Mouse (Mus musculus): ENCODE results near the gene Kcna4. TPM values are rescaled to one million over a fixed set of nuclear protein-coding genes. Genes with fewer than 3 reads are reported as not detected.

The Kcna4 gene
- polyA plus RNA-seq (2014; fragmentation: Nextera tagmentation; extraction: Ambion mirVana) = 0.94 and 1.7 TPM in 2 replicates

DNA sequence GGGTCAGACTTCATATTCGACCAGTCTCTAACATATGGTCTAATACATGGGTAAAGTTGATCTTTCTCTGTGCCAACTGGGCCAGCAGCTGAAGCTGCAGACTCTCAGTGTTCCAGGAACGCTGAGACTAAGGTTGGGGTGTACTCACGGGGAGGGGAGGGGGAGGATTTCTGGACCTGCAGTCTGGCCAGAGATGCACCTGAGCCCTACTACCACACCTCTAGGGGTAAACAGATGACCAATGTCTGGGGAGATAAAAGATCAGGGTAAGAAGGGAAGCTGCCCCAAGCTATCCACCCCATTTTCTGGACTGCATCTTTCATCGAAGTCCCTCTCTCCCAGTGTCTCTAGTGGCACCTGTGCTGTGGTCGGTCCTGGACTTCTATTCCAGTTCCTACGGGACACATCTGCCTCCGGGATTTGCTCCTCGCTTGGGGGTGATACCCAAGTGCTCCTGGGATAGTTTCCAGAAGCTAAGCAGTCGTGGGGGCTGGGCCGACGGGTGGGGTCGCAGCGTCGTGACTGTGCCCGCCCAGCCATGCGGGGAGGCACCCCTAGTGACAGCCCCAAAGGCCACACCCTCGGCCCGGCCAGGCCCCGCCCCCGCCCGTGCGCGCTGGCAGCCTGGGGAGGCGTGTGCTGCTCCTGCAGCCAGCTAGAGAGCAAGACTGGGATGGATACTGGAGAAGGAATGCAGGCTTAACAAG is at the start of gene Kcna4:
Gene Kcna4, plus strand, starts transcription at position 650 of the 707 bp plus-strand sequence.
- Histone ChIP-seq H3K9me3 (replicated peaks; ENCODE audit: control insufficient read depth, low read length) (no peaks in the 10 kb centered on the region), H3K9ac (ENCODE audit: low read length) (peak within 1 kb of the TSS; percentile 61), H3K36me3 (ENCODE audit: control insufficient read depth, insufficient read depth, low read length) (no peaks in the 10 kb centered on the region), H3K27ac (ENCODE audit: low read depth, low read length) (no peak within 1 kb of the TSS), H3K4me2 (ENCODE audit: low read length) (peak within 1 kb of the TSS; percentile 98), H3K27me3 (replicated peaks; ENCODE audit: control insufficient read depth, insufficient read depth, low read length) (no peaks in the 10 kb centered on the region), H3K4me1 (ENCODE audit: control insufficient read depth, insufficient read depth, low read length) (peaks cover 5% of the 10 kb centered on the region), H3K4me3 (ENCODE audit: low read depth, low read length) (peak within 1 kb of the TSS; percentile 44)
- DNase-seq (ENCODE audit: low spot score) = peak; percentile 74
- 5% methylated on average over 24 of the region's 24 CpGs for WGBS
- ATAC-seq = peak; percentile 97

DNA sequence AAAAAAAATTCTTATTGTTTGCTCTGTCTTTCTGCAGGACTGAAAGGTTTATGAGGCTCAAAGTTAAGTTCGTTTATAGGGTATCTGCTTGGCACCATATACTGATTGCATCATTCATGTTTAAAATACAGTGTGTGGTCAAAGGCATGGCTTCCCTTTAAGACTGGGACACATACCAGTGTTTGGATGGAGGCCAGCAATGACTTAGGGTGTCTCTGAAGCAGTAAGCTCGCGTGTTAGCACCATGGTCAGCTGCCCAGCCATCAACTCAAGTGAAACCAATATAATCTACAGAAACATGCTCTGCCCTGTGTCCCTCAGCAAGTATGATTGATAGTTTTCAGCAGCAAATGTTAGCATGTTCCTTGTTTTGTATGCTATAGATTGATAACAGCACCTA is 32.3 kb upstream of the Kcna4 start:
- 77% methylated on average over 3 of the region's 3 CpGs for WGBS
- H3K27ac ChIP-seq (ENCODE audit: low read depth, low read length) = no peak overlapping the region
- H3K9me3 ChIP-seq (replicated peaks; ENCODE audit: control insufficient read depth, low read length) = no peaks in the 10 kb centered on the region
- no peaks in the 10 kb centered on the region for H3K27me3 ChIP-seq (replicated peaks; ENCODE audit: control insufficient read depth, insufficient read depth, low read length)
- no peaks in the 10 kb centered on the region for H3K36me3 ChIP-seq (ENCODE audit: control insufficient read depth, insufficient read depth, low read length)
- H3K9ac ChIP-seq (ENCODE audit: low read length) = no peak overlapping the region
- no peak overlapping the region for H3K4me2 ChIP-seq (ENCODE audit: low read length)
- ATAC-seq (no peak), DNase-seq (ENCODE audit: low spot score) (no peak)
- H3K4me3 ChIP-seq (ENCODE audit: low read depth, low read length) = no peak overlapping the region
- H3K4me1 ChIP-seq (ENCODE audit: control insufficient read depth, insufficient read depth, low read length) = no peaks in the 10 kb centered on the region

DNA sequence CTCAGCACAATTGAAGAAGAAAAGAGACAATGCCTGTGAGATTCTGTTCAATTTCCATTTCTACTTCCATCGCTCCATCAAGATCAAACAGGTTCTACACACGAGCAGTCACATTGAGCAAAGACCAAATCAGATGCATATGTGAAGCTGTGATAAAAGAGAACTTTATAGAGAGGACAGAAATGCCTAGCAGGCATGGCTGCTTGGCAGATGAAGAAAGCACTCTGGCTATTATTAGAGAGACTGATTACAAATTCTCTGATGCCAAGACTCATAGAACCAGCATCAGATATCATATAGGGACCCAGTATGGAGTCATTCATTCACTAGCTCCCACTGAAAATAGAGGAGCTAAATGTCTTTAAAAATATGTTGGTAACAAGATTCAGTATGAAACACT is 24.2 kb upstream of the Kcna4 start:
- ATAC-seq = no peak

DNA sequence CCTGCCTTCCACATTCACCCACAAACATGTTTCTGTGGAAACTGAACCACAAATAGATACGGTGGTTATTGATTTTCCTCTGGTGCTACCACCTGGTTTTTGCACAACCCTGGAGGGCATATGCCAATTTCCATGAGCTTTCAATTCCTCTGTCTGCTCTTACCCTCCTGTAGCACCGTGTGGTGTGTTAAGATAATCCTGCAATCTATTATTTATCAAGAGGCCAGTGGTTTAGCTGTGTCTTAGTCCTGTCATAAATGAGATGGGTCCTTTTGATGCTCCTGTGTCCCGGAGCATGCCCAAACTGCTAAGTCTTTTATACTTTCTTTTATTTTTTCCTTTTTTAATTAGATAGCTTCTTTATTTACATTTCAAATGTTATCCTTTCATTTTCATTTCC is 20.4 kb upstream of the Kcna4 start:
- no peaks in the 10 kb centered on the region for H3K4me1 ChIP-seq (ENCODE audit: control insufficient read depth, insufficient read depth, low read length)
- WGBS = 77% methylated on average over 3 of the region's 3 CpGs
- no peaks in the 10 kb centered on the region for H3K27me3 ChIP-seq (replicated peaks; ENCODE audit: control insufficient read depth, insufficient read depth, low read length)
- H3K27ac ChIP-seq (ENCODE audit: low read depth, low read length) = no peak overlapping the region
- ATAC-seq = no peak
- H3K9me3 ChIP-seq (replicated peaks; ENCODE audit: control insufficient read depth, low read length) = no peaks in the 10 kb centered on the region
- H3K4me3 ChIP-seq (ENCODE audit: low read depth, low read length) = no peak overlapping the region
- H3K4me2 ChIP-seq (ENCODE audit: low read length) = no peak overlapping the region
- no peak for DNase-seq (ENCODE audit: low spot score)
- H3K9ac ChIP-seq (ENCODE audit: low read length) = no peak overlapping the region
- no peaks in the 10 kb centered on the region for H3K36me3 ChIP-seq (ENCODE audit: control insufficient read depth, insufficient read depth, low read length)

More for the DNA sequence above, 24.2 kb upstream of the Kcna4 start:
- no peak for DNase-seq (ENCODE audit: low spot score)
- 74% methylated on average over 2 of the region's 2 CpGs for WGBS
- H3K27ac ChIP-seq (ENCODE audit: low read depth, low read length) = no peak overlapping the region
- no peaks in the 10 kb centered on the region for H3K4me1 ChIP-seq (ENCODE audit: control insufficient read depth, insufficient read depth, low read length)
- no peak overlapping the region for H3K4me2 ChIP-seq (ENCODE audit: low read length)
- no peaks in the 10 kb centered on the region for H3K9me3 ChIP-seq (replicated peaks; ENCODE audit: control insufficient read depth, low read length)
- H3K36me3 ChIP-seq (ENCODE audit: control insufficient read depth, insufficient read depth, low read length) = no peaks in the 10 kb centered on the region
- no peak overlapping the region for H3K9ac ChIP-seq (ENCODE audit: low read length)
- no peaks in the 10 kb centered on the region for H3K27me3 ChIP-seq (replicated peaks; ENCODE audit: control insufficient read depth, insufficient read depth, low read length)
- H3K4me3 ChIP-seq (ENCODE audit: low read depth, low read length) = no peak overlapping the region

DNA sequence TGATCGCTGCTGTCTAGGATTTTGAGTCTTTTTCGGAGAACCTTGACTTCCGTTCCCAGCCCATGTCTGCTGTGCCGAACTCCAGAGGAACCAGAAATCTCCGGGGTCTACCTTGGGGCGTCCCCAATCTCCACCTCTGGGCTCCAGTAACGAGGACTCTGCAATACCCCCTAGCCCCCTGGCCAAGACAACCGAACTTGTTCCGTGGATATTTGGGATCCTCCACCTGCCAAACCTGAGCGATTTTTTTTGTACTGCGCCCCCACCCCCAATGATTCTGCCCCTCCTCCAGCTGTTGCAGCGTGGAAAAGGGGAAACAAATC is 219 bp downstream of the Kcna4 start:
- Histone ChIP-seq H3K4me1 (ENCODE audit: control insufficient read depth, insufficient read depth, low read length) (peaks cover 5% of the 10 kb centered on the region), H3K9ac (ENCODE audit: low read length) (peak overlapping the region; percentile 61), H3K27ac (ENCODE audit: low read depth, low read length) (no peak overlapping the region), H3K4me3 (ENCODE audit: low read depth, low read length) (peak overlapping the region; percentile 44), H3K4me2 (ENCODE audit: low read length) (peak overlapping the region; percentile 98), H3K36me3 (ENCODE audit: control insufficient read depth, insufficient read depth, low read length) (no peaks in the 10 kb centered on the region), H3K9me3 (replicated peaks; ENCODE audit: control insufficient read depth, low read length) (no peaks in the 10 kb centered on the region), H3K27me3 (replicated peaks; ENCODE audit: control insufficient read depth, insufficient read depth, low read length) (no peaks in the 10 kb centered on the region)
- 0% methylated on average over 12 of the region's 12 CpGs for WGBS
- DNase-seq (ENCODE audit: low spot score) = no peak
- ATAC-seq = peak; percentile 69

DNA sequence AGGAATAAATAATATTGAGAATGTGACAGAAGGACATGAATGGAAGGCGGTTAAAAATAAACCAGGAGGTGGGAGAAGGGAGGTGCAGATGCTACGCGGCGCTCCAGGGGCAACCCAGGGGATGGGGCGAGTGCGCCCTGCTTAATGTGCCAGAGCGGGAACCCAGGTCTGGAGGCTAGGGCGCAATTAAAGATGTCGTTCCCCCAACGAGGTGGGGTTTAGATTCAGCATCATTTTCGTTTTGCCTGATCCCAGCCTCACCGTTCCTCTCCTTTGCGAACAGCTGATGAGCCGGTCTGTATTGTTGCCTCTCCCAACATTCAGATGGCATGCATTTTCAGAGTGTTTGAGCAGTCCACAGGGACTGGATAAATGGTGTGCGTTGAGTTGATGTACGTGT is 703 bp downstream of the Kcna4 start:
- peak; percentile 36 for DNase-seq (ENCODE audit: low spot score)
- no peaks in the 10 kb centered on the region for H3K36me3 ChIP-seq (ENCODE audit: control insufficient read depth, insufficient read depth, low read length)
- H3K27me3 ChIP-seq (replicated peaks; ENCODE audit: control insufficient read depth, insufficient read depth, low read length) = no peaks in the 10 kb centered on the region
- H3K9me3 ChIP-seq (replicated peaks; ENCODE audit: control insufficient read depth, low read length) = no peaks in the 10 kb centered on the region
- H3K9ac ChIP-seq (ENCODE audit: low read length) = peak overlapping the region; percentile 61
- peak; percentile 59 for ATAC-seq
- H3K4me2 ChIP-seq (ENCODE audit: low read length) = peak overlapping the region; percentile 98
- no peak overlapping the region for H3K27ac ChIP-seq (ENCODE audit: low read depth, low read length)
- 2% methylated on average over 16 of the region's 16 CpGs for WGBS
- H3K4me1 ChIP-seq (ENCODE audit: control insufficient read depth, insufficient read depth, low read length) = peaks cover 5% of the 10 kb centered on the region
- peak overlapping the region; percentile 44 for H3K4me3 ChIP-seq (ENCODE audit: low read depth, low read length)

DNA sequence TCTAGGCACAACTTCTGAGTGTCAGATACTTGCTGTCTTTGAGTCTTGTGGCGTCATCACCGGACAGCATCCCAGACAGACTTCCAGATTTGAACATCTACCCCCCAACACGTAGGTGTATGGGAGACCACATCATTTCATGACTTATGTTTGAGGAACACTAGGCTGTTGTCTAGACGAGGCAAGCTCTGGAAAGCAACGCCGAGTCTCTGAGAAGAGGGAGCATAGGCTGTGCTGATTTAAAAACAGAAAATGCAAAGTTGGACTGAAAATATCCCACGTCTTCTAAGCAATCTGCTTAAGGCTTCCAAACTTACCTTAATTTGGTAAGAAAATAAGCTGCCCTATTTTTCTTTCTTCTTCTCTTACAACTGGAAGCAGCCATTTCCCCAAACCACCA is 4.1 kb downstream of the Kcna4 start:
- H3K4me3 ChIP-seq (ENCODE audit: low read depth, low read length) = no peak overlapping the region
- ATAC-seq (no peak), DNase-seq (ENCODE audit: low spot score) (no peak)
- H3K27me3 ChIP-seq (replicated peaks; ENCODE audit: control insufficient read depth, insufficient read depth, low read length) = no peaks in the 10 kb centered on the region
- H3K4me2 ChIP-seq (ENCODE audit: low read length) = no peak overlapping the region
- WGBS = 94% methylated on average over 7 of the region's 7 CpGs
- H3K36me3 ChIP-seq (ENCODE audit: control insufficient read depth, insufficient read depth, low read length) = no peaks in the 10 kb centered on the region
- H3K27ac ChIP-seq (ENCODE audit: low read depth, low read length) = no peak overlapping the region
- no peaks in the 10 kb centered on the region for H3K9me3 ChIP-seq (replicated peaks; ENCODE audit: control insufficient read depth, low read length)
- peaks cover 5% of the 10 kb centered on the region for H3K4me1 ChIP-seq (ENCODE audit: control insufficient read depth, insufficient read depth, low read length)
- no peak overlapping the region for H3K9ac ChIP-seq (ENCODE audit: low read length)

DNA sequence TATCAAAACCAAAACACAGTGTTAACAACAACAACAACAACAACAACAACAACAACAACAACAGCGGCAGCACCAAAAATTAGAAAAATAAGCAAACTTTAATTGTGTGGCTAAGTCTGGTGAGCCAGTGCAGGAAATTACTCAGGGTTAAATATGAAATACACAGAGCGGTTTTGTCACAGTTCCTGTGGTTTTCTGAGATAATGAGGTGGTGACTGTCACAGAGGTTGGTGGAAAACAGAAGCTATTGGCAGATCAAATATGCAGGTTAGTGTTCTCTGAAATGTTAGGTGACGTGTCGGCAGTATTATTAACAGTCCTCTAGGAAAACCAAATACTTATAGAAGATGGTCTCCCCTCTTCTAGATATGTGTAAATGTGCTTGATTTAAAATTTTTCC is 11.4 kb downstream of the Kcna4 start:
- Histone ChIP-seq H3K27me3 (replicated peaks; ENCODE audit: control insufficient read depth, insufficient read depth, low read length) (no peaks in the 10 kb centered on the region), H3K36me3 (ENCODE audit: control insufficient read depth, insufficient read depth, low read length) (no peaks in the 10 kb centered on the region), H3K9ac (ENCODE audit: low read length) (no peak overlapping the region), H3K4me1 (ENCODE audit: control insufficient read depth, insufficient read depth, low read length) (no peaks in the 10 kb centered on the region), H3K27ac (ENCODE audit: low read depth, low read length) (no peak overlapping the region), H3K4me2 (ENCODE audit: low read length) (no peak overlapping the region), H3K9me3 (replicated peaks; ENCODE audit: control insufficient read depth, low read length) (no peaks in the 10 kb centered on the region), H3K4me3 (ENCODE audit: low read depth, low read length) (no peak overlapping the region)
- DNase-seq (ENCODE audit: low spot score) = no peak
- no peak for ATAC-seq
- WGBS = 91% methylated on average over 4 of the region's 4 CpGs

DNA sequence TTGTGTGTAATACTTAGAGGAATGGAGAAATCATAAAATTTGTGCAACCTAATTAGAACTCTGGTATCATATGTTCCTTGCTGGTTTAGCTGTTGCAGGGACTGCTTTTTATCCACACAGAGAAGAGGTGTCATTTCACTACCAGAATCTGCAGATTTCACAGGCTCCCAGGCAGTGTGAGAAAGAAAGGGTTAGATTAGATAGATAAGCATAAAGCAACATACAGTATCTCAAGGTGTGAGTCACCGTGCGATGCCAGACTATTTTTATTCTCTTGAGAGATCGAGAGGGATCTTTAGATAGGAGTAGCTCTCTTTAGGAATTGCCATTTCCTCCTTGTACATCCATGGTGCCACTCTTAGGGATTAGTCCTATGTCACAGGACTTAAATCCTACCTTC is 14.3 kb downstream of the Kcna4 start:
- H3K27ac ChIP-seq (ENCODE audit: low read depth, low read length) = no peak overlapping the region
- ATAC-seq (no peak), DNase-seq (ENCODE audit: low spot score) (no peak)
- no peak overlapping the region for H3K9ac ChIP-seq (ENCODE audit: low read length)
- no peaks in the 10 kb centered on the region for H3K36me3 ChIP-seq (ENCODE audit: control insufficient read depth, insufficient read depth, low read length)
- H3K4me1 ChIP-seq (ENCODE audit: control insufficient read depth, insufficient read depth, low read length) = no peaks in the 10 kb centered on the region
- no peak overlapping the region for H3K4me2 ChIP-seq (ENCODE audit: low read length)
- H3K27me3 ChIP-seq (replicated peaks; ENCODE audit: control insufficient read depth, insufficient read depth, low read length) = no peaks in the 10 kb centered on the region
- H3K4me3 ChIP-seq (ENCODE audit: low read depth, low read length) = no peak overlapping the region
- H3K9me3 ChIP-seq (replicated peaks; ENCODE audit: control insufficient read depth, low read length) = no peaks in the 10 kb centered on the region
- 77% methylated on average over 3 of the region's 3 CpGs for WGBS
